Mouse (Mus musculus) adrenal gland, postnatal 4 days (tissue): ENCODE data around the gene Dnaja4. TPM values are rescaled to one million over a fixed set of nuclear protein-coding genes. Genes with fewer than 3 reads are reported as not detected.
A peak's percentile ranks its signal among the peaks of the same experiment; 100 is the strongest.
"Not testable (repeated sequence)": the region's sequence is repeated elsewhere in the genome, so short reads cannot be mapped to it uniquely, and the experiment has no call there.

Experiments
- DNase-seq, 2 experiments: peaks; one replicate each; pipeline ENCODE4 v3.0.0; 2021 to 2022; ENCODE audit warnings: low spot score in 2 of 2, mixed read lengths in 2 of 2
- long read RNA-seq, 2 experiments: library from polyadenylated mRNA; stranded (forward); transcript quantifications; one replicate each; pipeline ENCODE4 v2.0.0; 2021
- total RNA-seq, 2 experiments: library from RNA; stranded (reverse); gene quantifications; 2 replicates each; pipeline ENCODE4 v1.2.3; 2021

Gene Dnaja4
- 10 to 100 TPM; 10.4 to 12.3 TPM for total RNA-seq
- long read RNA-seq, experiment 1, transcript Dnaja4-201 (7 exons, 3,003 nt), result major isoform, 6 of 8 reads
- long read RNA-seq, experiment 1, partial matches to known transcripts, result 0 of 8 reads
- long read RNA-seq, experiment 1, other reads (novel, unspliced or antisense), result 2 of 8 reads
- long read RNA-seq, experiment 2, transcript Dnaja4-201 (7 exons, 3,003 nt), result major isoform, 8 of 15 reads
- long read RNA-seq, experiment 2, partial matches to known transcripts, result 0 of 15 reads
- long read RNA-seq, experiment 2, other reads (novel, unspliced or antisense), result 7 of 15 reads

- no peak for DNase-seq
These were observed at the start of gene Dnaja4 for GRCm38 (mm10) chr9:54698318-54699086. Dnaja4 (plus strand) TSS chr9:54698873.

DNA sequence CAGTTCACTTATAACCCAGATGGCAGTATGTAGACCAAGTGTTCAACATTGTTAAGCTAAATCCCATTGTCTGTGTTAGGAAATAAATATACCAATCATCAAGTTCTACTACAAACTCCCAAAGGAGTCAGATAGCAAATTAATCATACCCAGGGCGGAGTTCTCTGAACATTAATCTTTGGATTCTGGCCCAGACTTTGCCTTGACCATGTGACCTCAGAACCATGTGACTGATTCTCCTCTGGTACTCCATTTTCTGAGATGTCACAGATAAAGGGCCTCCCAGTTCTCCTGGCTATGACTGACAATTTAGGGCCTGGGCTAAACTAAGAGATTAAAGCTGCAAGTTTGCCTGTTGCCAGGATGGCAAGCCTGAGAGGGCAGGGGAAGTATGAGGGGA, 49.3 kb upstream of the Dnaja4 start:
- DNase-seq, result no peak

DNA sequence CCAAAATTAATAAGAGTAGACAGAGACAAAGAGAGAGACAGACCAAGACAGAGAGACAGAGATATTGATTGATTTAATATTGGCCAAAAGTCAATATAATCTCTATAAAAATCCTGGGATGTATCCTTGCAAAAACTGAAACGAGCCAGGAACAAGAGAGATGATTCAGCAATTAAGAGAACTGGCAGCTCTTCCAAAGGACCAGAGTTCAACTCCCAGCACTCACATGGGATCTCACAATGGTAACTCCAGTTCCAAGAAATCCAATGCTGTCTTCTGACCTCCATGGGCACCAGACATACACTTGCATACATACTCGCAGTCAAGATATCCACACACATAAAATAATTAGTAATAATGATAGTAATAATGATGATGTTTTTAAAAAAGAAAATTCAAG, 45.9 kb upstream of the Dnaja4 start:
- DNase-seq, result no peak

- no peak for DNase-seq
These were observed 42.8 kb upstream of the Dnaja4 start for GRCm38 (mm10) chr9:54655846-54656245.

DNA sequence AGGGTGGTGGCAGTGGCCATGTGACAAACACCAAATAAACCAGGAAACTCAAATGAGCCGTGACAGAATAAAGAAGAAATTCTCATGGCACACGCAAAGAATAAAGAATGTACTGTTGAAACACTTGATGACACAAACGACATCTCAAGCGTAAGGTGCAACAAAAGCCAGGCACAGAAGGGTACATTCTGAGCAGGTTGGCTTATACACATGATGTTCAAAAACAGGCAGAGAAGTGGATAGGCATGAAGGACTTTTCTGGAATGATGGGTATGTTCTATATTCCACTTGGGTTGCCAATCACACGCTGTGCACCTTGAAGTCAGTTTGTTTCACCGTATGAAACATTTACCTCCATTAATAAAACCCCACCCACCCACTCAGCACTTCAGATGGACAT, 42.3 kb upstream of the Dnaja4 start:
- no peak for DNase-seq

GRCm38 (mm10) chr9:54658773-54659172, 39.9 kb upstream of the Dnaja4 start:
- no peak for DNase-seq

DNA sequence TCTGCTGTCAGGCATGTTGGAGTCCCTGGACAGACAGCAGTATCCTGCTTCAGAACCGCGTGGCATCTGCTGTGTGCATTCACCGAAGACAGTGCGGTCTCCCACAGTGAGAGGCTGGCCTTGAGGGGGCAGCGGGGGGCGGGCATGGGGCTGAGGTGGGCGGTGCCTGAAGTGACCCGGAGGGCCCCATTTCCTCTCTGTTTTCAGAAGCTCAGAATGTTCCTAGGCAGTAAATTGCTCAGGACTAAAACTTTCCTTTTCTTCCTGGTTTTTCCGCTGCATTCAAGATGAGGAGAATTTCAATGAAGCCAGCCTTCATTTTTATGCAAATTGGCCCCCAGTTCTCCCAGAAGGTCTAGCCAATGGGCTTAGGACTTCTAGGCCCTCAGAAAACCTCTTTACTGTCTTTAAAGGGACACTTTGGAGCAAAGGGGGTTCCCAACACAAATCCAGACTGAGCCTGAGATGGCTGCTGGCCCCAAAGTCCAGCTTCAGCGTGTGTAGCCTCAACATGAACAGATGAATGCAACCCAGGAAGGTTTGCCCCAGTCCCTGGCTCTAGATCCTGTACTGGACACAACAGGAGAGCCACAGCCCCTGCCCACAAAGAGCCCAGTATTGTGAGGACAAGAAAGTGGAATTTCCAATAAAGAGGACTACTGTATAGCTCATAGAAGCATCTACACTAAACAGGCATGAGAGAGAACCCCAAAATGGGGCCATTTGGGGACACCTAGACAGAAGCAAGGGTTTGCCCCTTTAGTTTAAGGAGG, 36.9 kb upstream of the Dnaja4 start, which contains the start of gene Acsbg1:
Acsbg1 (minus strand) TSS at position 266 of the 773 bp plus-strand sequence.
- no peak for DNase-seq

DNA sequence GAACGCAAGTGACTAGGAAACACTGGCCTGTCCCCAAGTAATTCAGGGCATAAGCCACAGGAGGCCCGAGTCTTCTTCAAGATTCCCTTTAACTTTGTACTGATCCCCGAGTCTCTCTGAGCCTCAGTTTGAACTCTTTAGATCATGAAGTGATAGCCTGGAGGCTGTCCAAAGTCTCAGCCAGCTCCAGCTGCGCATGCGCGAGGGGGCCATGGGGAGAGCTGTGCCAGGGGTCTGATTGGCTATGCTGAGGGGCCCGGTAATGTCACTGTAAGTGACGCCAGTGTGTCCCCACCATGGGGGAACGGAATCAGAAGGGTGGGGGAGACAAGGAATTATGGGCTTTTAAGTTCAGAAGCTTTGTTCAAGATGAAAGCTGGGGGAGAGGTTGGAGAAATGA, 34.3 kb upstream of the Dnaja4 start:
- no peak for DNase-seq

GRCm38 (mm10) chr9:54666116-54666515, 32.6 kb upstream of the Dnaja4 start:
- no peak for DNase-seq

DNA sequence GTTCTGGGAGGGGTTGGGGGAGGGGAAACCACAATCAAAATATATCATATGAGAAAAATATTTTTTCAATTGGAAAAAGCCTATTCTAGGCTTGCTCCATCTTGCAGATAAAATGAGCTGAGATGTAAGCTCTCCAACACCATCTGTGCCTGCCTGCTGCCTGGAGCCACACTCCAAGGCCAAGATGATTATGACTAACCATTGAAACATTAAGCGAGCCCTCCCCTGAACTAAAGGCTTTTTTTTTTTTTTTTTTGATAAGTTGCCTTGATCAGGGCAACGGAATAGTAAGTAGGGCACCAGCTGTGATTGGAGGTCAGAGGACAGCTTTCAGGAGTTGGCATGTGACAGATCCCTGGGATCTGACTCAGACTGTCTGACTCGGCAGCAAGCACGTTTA, 30.2 kb upstream of the Dnaja4 start:
- DNase-seq, result no peak

DNA sequence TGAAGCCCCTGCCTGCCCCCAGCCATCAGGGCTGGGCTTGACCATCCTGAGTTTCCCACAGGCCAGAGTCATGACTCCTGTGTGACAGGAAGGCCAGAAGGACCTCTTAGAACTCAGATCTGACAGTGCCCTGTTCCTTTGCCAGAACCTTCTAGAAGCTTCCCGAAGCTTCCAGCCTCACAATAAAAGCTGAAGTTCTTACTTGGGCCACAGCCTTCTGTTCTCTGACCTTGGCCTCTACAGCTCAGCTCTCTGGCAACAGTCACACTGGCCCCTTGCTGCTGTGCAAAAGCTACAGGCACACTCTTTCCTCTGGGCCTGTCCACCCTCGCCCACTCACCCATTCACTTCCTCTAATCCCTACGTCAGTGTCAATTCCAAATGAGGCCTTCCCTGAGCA, 26.7 kb upstream of the Dnaja4 start:
- DNase-seq, result no peak

DNA sequence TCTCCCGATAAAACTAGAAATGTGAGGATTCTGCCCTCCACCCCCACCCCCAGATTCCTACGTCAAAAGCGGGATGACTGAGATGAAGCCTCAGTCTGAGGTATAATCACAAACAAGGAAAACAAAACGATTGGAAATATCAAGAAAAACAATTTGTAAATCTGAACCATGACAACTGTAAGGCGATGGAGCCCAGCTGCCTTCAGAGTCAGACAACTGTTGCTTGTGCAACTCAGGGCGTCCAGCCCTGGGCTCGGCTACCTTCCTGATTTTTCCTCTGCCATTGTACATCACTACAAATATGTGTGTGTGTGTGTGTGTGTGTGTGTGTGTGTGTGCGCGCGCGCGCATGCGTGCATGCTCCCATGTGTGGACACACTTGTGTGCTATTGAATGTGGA, 24.8 kb upstream of the Dnaja4 start:
- no peak for DNase-seq

DNA sequence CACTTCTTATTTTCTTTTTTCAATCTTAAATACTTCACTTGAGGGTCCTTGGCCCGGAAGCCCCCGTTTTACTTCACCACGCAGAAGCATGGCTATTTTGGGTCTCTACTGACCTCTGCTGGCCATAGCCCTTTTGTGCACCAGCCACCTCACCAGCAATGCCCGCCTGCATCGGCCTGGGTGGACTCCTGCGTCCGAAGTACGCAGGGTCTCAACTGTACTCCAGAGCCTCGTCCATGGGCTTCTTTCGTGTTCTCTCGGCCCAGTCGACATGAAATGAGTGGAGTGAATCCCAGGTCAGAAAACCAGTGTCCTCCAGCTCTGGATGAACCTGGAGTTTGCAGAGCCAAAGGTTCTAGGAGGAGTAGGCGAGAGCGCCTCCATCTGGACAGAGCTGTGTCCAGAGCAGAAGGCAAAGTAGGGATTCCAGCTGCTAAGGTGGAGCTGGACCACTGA, 22.1 kb upstream of the Dnaja4 start:
- DNase-seq, result peak; percentile 49 to 59

DNA sequence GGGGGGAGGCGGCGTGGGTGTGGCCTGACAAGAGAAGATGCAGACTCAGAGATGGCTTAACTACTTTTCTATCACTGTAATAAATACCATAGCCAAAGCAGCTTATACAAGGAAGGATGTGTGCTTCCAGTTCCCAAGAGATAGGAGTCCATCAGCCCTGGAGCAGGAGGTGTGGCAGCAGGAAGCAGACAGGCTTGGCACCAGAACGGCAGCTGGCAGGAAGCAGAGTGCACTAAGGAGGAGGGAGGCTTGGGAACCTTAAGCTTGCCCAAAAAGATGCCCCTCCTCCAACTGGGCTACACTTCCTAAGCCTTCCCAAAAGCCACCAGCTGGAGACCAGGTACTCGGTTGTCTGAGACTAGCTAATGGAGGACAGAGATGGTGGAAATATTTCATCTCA, 15.8 kb upstream of the Dnaja4 start:
- no peak for DNase-seq

DNA sequence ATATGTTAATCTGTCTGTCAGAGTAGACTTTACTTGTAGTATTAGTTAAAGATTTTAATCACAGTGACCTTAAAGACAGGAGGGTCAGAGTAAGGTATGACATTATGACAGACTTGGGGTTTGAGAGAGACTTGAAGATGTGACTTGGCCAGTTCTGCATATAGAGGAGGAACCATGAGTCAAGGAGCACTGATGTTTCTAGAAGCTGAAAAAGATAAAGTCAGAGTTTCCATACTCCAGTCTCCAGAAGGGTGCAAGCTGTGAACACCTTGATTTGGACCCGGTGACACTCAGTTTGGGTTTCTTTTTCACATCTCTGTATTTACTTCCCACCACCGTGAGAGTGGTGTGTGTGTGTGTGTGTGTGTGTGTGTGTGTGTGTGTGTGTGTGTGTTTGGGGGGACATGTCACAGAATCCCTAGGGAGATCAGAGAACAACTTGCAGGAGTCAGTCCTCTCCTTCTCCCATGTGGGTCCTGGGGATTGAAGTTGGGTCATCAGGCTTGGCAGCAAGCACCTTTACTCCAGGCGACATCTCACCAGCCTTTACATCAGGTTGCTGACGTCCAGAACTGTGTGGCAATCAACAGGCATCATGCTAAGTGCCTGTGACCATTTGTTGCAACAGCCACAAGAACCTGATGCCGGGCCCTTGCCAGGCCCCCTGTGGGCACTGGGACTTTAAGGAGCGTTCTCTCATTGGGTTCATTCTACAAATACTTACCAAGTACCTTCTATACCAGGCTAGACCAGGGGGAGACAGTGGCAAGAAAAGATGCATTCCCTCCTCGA, 14.7 kb upstream of the Dnaja4 start:
- DNase-seq, result no peak

DNA sequence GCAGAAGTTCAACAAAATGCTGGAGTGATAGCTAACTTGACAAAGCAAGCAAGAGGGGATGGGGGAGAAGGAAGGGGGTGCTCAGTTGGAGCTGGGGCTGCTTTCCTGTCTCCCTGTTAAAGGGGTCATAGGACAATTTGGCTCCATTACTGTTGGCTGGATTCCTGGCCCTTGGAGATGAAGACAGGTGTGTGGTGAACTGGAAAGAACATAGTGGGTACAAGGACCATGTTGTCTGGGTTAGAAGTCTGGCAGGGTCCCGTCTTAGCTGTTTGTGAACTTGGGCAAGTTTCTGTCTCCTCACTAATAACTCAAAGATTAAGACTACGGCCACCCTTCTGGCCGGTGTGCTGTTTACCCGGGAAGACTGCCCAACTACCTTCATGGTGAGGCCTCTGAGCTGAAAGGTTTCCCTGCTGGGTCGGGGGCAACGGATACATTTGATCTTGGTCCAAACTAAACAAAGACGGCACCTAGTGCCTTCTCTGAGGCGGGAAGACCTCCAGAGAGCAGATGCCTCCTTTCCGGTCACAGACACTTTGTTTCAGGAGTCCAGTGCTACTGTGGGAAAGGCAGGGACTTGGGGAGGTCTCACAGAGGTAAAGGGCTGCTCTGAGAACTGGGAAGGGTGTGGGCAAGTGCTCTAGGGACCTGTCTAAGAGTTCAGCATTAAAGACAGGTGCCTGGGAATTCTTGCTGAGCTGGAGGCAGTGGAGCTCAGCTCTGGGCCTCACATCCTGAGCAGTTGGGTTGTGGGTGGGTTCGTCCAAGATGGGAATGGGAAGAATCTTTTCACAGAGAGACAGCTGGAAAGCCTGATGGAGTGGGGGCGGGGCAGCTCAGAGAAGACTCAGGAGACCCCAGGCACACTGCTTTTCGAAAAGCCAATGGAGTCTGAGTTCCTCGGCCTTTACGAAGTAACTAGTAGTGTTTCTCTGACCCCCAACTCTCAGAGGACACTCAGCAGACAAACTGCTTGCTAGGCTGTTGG, 11.1 kb upstream of the Dnaja4 start:
- DNase-seq, result no peak

DNA sequence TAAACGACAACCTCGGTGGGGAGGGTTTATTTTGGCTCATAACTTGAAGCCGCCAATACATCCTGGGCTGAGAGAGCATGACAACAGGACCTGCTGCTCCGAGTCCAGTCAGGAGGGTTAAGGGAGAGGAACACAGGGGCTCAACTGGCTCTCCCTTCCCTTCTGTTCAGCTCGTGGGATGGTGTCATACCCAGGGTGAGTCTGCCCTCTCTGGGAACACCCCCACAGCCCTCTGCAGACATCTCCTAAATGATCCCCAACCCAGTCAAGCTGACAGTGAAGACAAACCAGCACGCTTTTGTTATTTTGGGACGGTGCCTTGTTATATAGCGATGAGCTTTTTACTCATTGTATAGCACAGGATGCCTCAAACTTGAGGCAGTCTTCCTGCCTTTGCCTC, 9.2 kb upstream of the Dnaja4 start:
- no peak for DNase-seq

GRCm38 (mm10) chr9:54690697-54691096, 8.0 kb upstream of the Dnaja4 start:
- not testable (repeated sequence) for DNase-seq

GRCm38 (mm10) chr9:54691241-54691805, 7.3 kb upstream of the Dnaja4 start:
- DNase-seq, result not testable (repeated sequence)

DNA sequence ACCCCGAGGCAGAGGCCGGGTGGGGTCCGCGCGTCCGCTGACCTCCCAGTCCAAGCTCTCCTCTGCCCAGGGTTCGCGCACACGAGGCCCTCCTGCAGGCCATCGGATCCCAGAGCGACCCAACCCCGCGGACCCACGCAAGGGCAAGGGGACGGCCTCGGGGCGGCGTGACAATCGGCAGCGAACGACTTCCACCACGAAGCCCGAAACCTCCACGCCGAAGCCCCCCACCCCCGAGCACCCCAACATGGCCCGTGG, 343 bp downstream of the Dnaja4 start:
- peak in 1 of 2 experiments; percentile 14 for DNase-seq
